Mouse (Mus musculus) Muller cell, postnatal 12 days (primary cell): ENCODE measurements around the gene Krtcap3.

ENCODE experiments used
- DNase-seq: peaks from one replicate; pipeline ENCODE4 v3.0.0-alpha.2; 2015; ENCODE audit errors: inconsistent ontology term

The Krtcap3 gene

GRCm38 (mm10) chr5:31298486-31298885, 47.0 kb downstream of the Krtcap3 start:
- peak; percentile 12 for DNase-seq

GRCm38 (mm10) chr5:31301866-31302265, 50.4 kb downstream of the Krtcap3 start:
- DNase-seq: no peak
